Mouse (Mus musculus) liver, embryonic 14.5 days (tissue): ENCODE data around the gene Eci1. TPM values are rescaled to one million over a fixed set of nuclear protein-coding genes. Genes with fewer than 3 reads are reported as not detected.
A peak's percentile ranks its signal among the peaks of the same experiment; 100 is the strongest.

ENCODE experiments used
- ATAC-seq: fragments of 200-750 bp; cut with Nextera tagmentation; 2 replicates; pipeline ENCODE4 v1.8.0; 2017; ENCODE audit warnings: moderate number of reproducible peaks, mild to moderate bottlenecking, moderate library complexity; ENCODE audit not compliant: insufficient read depth
- DNase-seq, 3 experiments: peaks; one replicate each; pipeline ENCODE4 v3.0.0-alpha.2; 2012 to 2013; ENCODE audit warnings: low read depth in 3 of 3, low spot score in 3 of 3
- H3K27ac ChIP-seq: fragments of 300-500 bp; sonication (generic); 2 replicates; pipeline ENCODE4 v1.5.1; 2014; ENCODE audit warnings: moderate library complexity, mild to moderate bottlenecking, control low read depth, inconsistent platforms
- H3K27me3 ChIP-seq: fragments of 300-500 bp; sonication (generic); 2 replicates; pipeline ENCODE4 v1.6.1; 2014; ENCODE audit warnings: mild to moderate bottlenecking, low read length, moderate library complexity; ENCODE audit not compliant: control insufficient read depth, insufficient read depth
- H3K36me3 ChIP-seq: fragments of 300-500 bp; sonication (generic); replicated peaks from 2 replicates; pipeline ENCODE4 v1.6.1; 2014; ENCODE audit warnings: low read depth; ENCODE audit not compliant: control insufficient read depth, insufficient read depth
- H3K4me1 ChIP-seq, 2 experiments: fragments of 200-500 bp in 1 of 2; fragments of 300-500 bp in 1 of 2; sonication (generic) in 1 of 2; replicated peaks; 2 replicates each; pipeline ENCODE4 v1.6.1; 2012 to 2014; ENCODE audit warnings: antibody characterized with exemption in 1 of 2, inconsistent platforms in 1 of 2, low read length in 1 of 2; ENCODE audit not compliant: control insufficient read depth in 2 of 2, insufficient read depth in 2 of 2
- H3K4me2 ChIP-seq: fragments of 300-500 bp; sonication (generic); 2 replicates; pipeline ENCODE4 v1.6.1; 2014; ENCODE audit warnings: low read depth, mild to moderate bottlenecking, control low read depth, moderate library complexity
- H3K4me3 ChIP-seq, 2 experiments: fragments of 200-500 bp in 1 of 2; fragments of 300-500 bp in 1 of 2; sonication (generic) in 1 of 2; 2 replicates each; pipeline ENCODE4 v1.5.1; 2012 to 2014; ENCODE audit warnings: low read depth in 2 of 2, low read length in 2 of 2, mild to moderate bottlenecking in 2 of 2, control low read depth in 1 of 2, inconsistent platforms in 1 of 2, moderate library complexity in 1 of 2; ENCODE audit not compliant: insufficient read depth in 1 of 2
- H3K9ac ChIP-seq: fragments of 300-500 bp; sonication (generic); replicated peaks from 2 replicates; pipeline ENCODE4 v1.6.1; 2014; ENCODE audit warnings: mild to moderate bottlenecking, control low read depth, moderate library complexity
- H3K9me3 ChIP-seq: fragments of 300-500 bp; sonication (generic); 2 replicates; pipeline ENCODE4 v1.6.1; 2016; ENCODE audit warnings: low read length, mixed read lengths; ENCODE audit not compliant: control insufficient read depth
- CTCF ChIP-seq: IDR thresholded peaks from 2 replicates; pipeline ENCODE4 v1.5.1; 2016; ENCODE audit warnings: antibody characterized with exemption, low read depth, control low read depth
- EP300 ChIP-seq: IDR thresholded peaks from 2 replicates; pipeline ENCODE4 v1.6.1; 2016; ENCODE audit warnings: antibody characterized with exemption, low read depth
- WGBS: fragments of 180-500 bp; shearing (Covaris S2); extraction: QIAGEN DNeasy Blood & Tissue Kit; methylation state at CpG from one replicate; pipeline ENCODE4 v1.1.7; 2014; ENCODE audit not compliant: insufficient replicate concordance; 5-methylcytosine and 5-hydroxymethylcytosine counted together
- polyA plus RNA-seq, 2 experiments: library from polyadenylated mRNA; depleted of rRNA in 1 of 2; stranded (reverse) in 1 of 2; unstranded in 1 of 2; fragments of >200 nt; fragmentation: Nextera tagmentation in 1 of 2; extraction: Ambion mirVana in 1 of 2; gene quantifications; 2 replicates each; pipeline versions ENCODE4 v1.2.1 to v1.2.3; 2012 to 2014

The Eci1 gene
- polyA plus RNA-seq, 2 experiments, result 48.3 to 56.4 TPM

GRCm38 (mm10) chr17:24443409-24443808 is 17.0 kb downstream of the Eci1 start:
- no peak overlapping the region for H3K9ac ChIP-seq
- H3K27ac ChIP-seq, result no peak overlapping the region
- 79% methylated on average over 4 of the region's 4 CpGs for WGBS
- no peak overlapping the region for H3K4me2 ChIP-seq
- peaks cover 41% of the 10 kb centered on the region for H3K36me3 ChIP-seq
- no peaks in the 10 kb centered on the region for H3K27me3 ChIP-seq
- no peaks in the 10 kb centered on the region for H3K9me3 ChIP-seq
- no peak overlapping the region for H3K4me3 ChIP-seq
- TF ChIP-seq CTCF, result no peak
- no peak for TF ChIP-seq EP300
- ATAC-seq (no peak), DNase-seq (no peak)
- H3K4me1 ChIP-seq, result no peaks in the 10 kb centered on the region

GRCm38 (mm10) chr17:24446590-24446989 is 20.1 kb downstream of the Eci1 start:
- Histone ChIP-seq H3K9me3 (no peaks in the 10 kb centered on the region), H3K4me1 (no peaks in the 10 kb centered on the region), H3K9ac (no peak overlapping the region), H3K36me3 (peaks cover 47% of the 10 kb centered on the region), H3K4me2 (no peak overlapping the region), H3K4me3 (no peak overlapping the region), H3K27me3 (no peaks in the 10 kb centered on the region), H3K27ac (no peak overlapping the region)
- no peak for DNase-seq
- WGBS, result 83% methylated on average over 8 of the region's 8 CpGs
- TF ChIP-seq EP300 (no peak), CTCF (no peak)
- ATAC-seq, result no peak

- H3K9ac ChIP-seq, result no peak overlapping the region
- no peaks in the 10 kb centered on the region for H3K27me3 ChIP-seq
- H3K9me3 ChIP-seq, result no peaks in the 10 kb centered on the region
- TF ChIP-seq CTCF, result no peak
- no peak for TF ChIP-seq EP300
- H3K4me3 ChIP-seq, result no peak overlapping the region
- ATAC-seq (no peak), DNase-seq (no peak)
- no peak overlapping the region for H3K27ac ChIP-seq
- peaks cover 13 to 15% of the 10 kb centered on the region in 2 experiments for H3K4me1 ChIP-seq
- H3K4me2 ChIP-seq, result no peak overlapping the region
- 85% methylated on average over 6 of the region's 6 CpGs for WGBS
- peaks cover 40% of the 10 kb centered on the region for H3K36me3 ChIP-seq
These were observed 23.1 kb downstream of the Eci1 start for GRCm38 (mm10) chr17:24449507-24449906.

DNA sequence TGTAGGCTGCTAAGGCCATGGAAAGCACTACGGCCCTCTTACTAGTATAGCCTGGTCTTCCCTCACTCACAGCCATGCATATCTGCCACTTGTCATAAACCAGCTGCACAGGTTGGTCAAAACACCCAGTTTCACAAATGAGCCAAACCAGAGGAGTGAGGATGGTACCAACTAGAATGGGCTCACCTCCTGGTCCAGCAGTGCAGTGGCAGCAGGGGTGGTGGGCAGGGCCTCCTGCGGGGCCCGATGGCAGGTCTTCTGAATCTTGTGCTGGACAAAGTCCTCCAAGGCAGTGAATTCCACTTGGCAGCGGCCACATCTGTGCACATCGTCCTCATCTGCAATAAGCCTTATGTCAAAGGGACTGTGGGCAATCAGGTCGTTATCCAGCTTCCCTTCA is 24.8 kb downstream of the Eci1 start:
- Histone ChIP-seq H3K4me1 (peaks cover 18 to 20% of the 10 kb centered on the region in 2 experiments), H3K27ac (no peak overlapping the region), H3K9me3 (no peaks in the 10 kb centered on the region), H3K36me3 (peaks cover 29% of the 10 kb centered on the region), H3K4me2 (no peak overlapping the region), H3K27me3 (no peaks in the 10 kb centered on the region), H3K9ac (no peak overlapping the region; the same call in 1 of the 2 replicates), H3K4me3 (no peak overlapping the region)
- TF ChIP-seq CTCF (no peak), EP300 (no peak)
- no peak for ATAC-seq
- WGBS, result 78% methylated on average over 6 of the region's 6 CpGs
- no peak for DNase-seq

DNA sequence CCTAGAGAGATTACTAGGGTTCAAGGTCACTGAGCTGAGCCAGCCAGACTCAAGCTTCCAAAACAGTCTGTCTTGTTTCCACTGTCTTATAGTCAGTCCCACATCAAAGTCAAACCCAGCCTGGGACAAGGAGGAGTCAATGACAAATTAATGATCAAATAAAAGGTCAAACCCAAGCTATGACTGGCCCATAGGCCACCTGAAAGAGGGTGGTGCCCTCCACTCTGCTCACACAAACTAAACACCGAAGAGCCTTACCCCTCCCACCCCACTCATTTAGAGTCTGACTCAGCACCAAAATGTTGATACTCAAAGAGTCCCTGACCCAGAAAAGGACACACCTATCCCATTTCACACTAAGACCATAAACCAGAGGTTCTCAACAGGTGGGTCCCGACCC is 26.9 kb downstream of the Eci1 start:
- ATAC-seq (no peak), DNase-seq (peak in 2 of 3 experiments; percentile 49 to 58)

More for the DNA sequence above, 26.9 kb downstream of the Eci1 start:
- Histone ChIP-seq H3K4me3 (no peak overlapping the region), H3K4me1 (peaks cover 18 to 20% of the 10 kb centered on the region in 2 experiments), H3K27ac (peak overlapping the region; percentile 98), H3K4me2 (peak overlapping the region; percentile 97), H3K27me3 (no peaks in the 10 kb centered on the region), H3K36me3 (peaks cover 13% of the 10 kb centered on the region), H3K9ac (0 out of 2 replicates have a peak overlapping the region, but pooled peaks have one; percentile 99), H3K9me3 (no peaks in the 10 kb centered on the region)
- 45% methylated on average over 2 of the region's 2 CpGs for WGBS
- TF ChIP-seq EP300, result no peak
